Mouse (Mus musculus): ENCODE measurements around the gene Ajuba. TPM values are rescaled to one million over a fixed set of nuclear protein-coding genes. Genes with fewer than 3 reads are reported as not detected.

Gene Ajuba
- polyA plus RNA-seq, 1 experiment from 2014 or later, result 3.4 TPM

GRCm38 (mm10) chr14:54569451-54570392, 7.6 kb downstream of the Ajuba start:
- Histone ChIP-seq H3K4me1 (ENCODE audit: control insufficient read depth, insufficient read depth, low read length) (0 out of 2 replicates have a peak, but pooled peaks cover 10% of the 10 kb centered on the region), H3K9me3 (replicated peaks; ENCODE audit: control insufficient read depth, low read length) (no peaks in the 10 kb centered on the region), H3K4me3 (ENCODE audit: low read depth, low read length) (no peak overlapping the region), H3K9ac (ENCODE audit: low read length) (no peak overlapping the region; the same call in 1 of the 2 replicates), H3K4me2 (ENCODE audit: low read length) (no peak overlapping the region), H3K36me3 (ENCODE audit: control insufficient read depth, insufficient read depth, low read length) (peaks cover 36% of the 10 kb centered on the region), H3K27ac (ENCODE audit: low read depth, low read length) (no peak overlapping the region), H3K27me3 (replicated peaks; ENCODE audit: control insufficient read depth, insufficient read depth, low read length) (no peaks in the 10 kb centered on the region)
- 65% methylated on average over 17 of the region's 17 CpGs for WGBS
- no peak for ATAC-seq
- DNase-seq (ENCODE audit: low spot score), result no peak

GRCm38 (mm10) chr14:54568694-54569414, 8.5 kb downstream of the Ajuba start:
- peak; percentile 24; the same call in 1 of the 2 replicates for ATAC-seq

GRCm38 (mm10) chr14:54560527-54561242, 16.7 kb downstream of the Ajuba start:
- Histone ChIP-seq H3K36me3 (ENCODE audit: control insufficient read depth, insufficient read depth, low read length) (no peaks in the 10 kb centered on the region), H3K9me3 (replicated peaks; ENCODE audit: control insufficient read depth, low read length) (no peaks in the 10 kb centered on the region), H3K27me3 (replicated peaks; ENCODE audit: control insufficient read depth, insufficient read depth, low read length) (no peaks in the 10 kb centered on the region), H3K9ac (ENCODE audit: low read length) (no peak overlapping the region), H3K4me2 (ENCODE audit: low read length) (no peak overlapping the region), H3K4me1 (ENCODE audit: control insufficient read depth, insufficient read depth, low read length) (no peaks in the 10 kb centered on the region), H3K4me3 (ENCODE audit: low read depth, low read length) (no peak overlapping the region), H3K27ac (ENCODE audit: low read depth, low read length) (no peak overlapping the region)
- no peak for ATAC-seq
- DNase-seq (ENCODE audit: low spot score), result no peak
- WGBS, result 86% methylated on average over 14 of the region's 14 CpGs

More at GRCm38 (mm10) chr14:54568694-54569414, 8.5 kb downstream of the Ajuba start:
- H3K9me3 ChIP-seq (replicated peaks; ENCODE audit: control insufficient read depth, low read length), result no peaks in the 10 kb centered on the region
- no peak overlapping the region for H3K9ac ChIP-seq (ENCODE audit: low read length)
- H3K4me2 ChIP-seq (ENCODE audit: low read length), result no peak overlapping the region
- H3K27ac ChIP-seq (ENCODE audit: low read depth, low read length), result no peak overlapping the region
- H3K27me3 ChIP-seq (replicated peaks; ENCODE audit: control insufficient read depth, insufficient read depth, low read length), result no peaks in the 10 kb centered on the region
- peaks cover 36% of the 10 kb centered on the region for H3K36me3 ChIP-seq (ENCODE audit: control insufficient read depth, insufficient read depth, low read length)
- 0 out of 2 replicates have a peak, but pooled peaks cover 10% of the 10 kb centered on the region for H3K4me1 ChIP-seq (ENCODE audit: control insufficient read depth, insufficient read depth, low read length)
- WGBS, result 77% methylated on average over 15 of the region's 15 CpGs
- peak; percentile 86 for DNase-seq (ENCODE audit: low spot score)
- no peak overlapping the region for H3K4me3 ChIP-seq (ENCODE audit: low read depth, low read length)

DNA sequence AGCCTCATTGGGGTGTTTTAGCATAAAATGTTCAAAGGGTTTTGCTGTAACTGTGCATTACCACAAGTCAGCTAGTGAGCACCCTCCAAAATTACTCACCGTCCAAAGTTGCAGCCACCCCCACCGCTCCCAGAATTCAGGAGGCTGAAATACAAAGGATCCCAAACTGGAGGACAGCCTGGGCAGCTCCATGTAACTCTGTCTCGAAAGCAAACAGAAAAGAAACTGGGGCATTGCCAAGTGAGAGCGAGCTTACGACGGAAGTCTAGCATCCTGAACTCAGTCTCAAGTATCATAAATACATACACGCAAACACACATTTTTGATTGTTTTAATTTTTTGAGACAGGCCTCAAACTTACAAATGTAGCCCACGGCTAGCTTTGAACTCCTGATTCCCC, 20.0 kb downstream of the Ajuba start:
- DNase-seq (ENCODE audit: low spot score) (no peak), ATAC-seq (no peak)
- WGBS, result 73% methylated on average over 8 of the region's 8 CpGs
- Histone ChIP-seq H3K27me3 (replicated peaks; ENCODE audit: control insufficient read depth, insufficient read depth, low read length) (no peaks in the 10 kb centered on the region), H3K4me3 (ENCODE audit: low read depth, low read length) (no peak overlapping the region), H3K27ac (ENCODE audit: low read depth, low read length) (no peak overlapping the region), H3K9ac (ENCODE audit: low read length) (no peak overlapping the region), H3K9me3 (replicated peaks; ENCODE audit: control insufficient read depth, low read length) (no peaks in the 10 kb centered on the region), H3K36me3 (ENCODE audit: control insufficient read depth, insufficient read depth, low read length) (no peaks in the 10 kb centered on the region), H3K4me1 (ENCODE audit: control insufficient read depth, insufficient read depth, low read length) (0 out of 2 replicates have a peak, but pooled peaks cover 7% of the 10 kb centered on the region), H3K4me2 (ENCODE audit: low read length) (no peak overlapping the region)

DNA sequence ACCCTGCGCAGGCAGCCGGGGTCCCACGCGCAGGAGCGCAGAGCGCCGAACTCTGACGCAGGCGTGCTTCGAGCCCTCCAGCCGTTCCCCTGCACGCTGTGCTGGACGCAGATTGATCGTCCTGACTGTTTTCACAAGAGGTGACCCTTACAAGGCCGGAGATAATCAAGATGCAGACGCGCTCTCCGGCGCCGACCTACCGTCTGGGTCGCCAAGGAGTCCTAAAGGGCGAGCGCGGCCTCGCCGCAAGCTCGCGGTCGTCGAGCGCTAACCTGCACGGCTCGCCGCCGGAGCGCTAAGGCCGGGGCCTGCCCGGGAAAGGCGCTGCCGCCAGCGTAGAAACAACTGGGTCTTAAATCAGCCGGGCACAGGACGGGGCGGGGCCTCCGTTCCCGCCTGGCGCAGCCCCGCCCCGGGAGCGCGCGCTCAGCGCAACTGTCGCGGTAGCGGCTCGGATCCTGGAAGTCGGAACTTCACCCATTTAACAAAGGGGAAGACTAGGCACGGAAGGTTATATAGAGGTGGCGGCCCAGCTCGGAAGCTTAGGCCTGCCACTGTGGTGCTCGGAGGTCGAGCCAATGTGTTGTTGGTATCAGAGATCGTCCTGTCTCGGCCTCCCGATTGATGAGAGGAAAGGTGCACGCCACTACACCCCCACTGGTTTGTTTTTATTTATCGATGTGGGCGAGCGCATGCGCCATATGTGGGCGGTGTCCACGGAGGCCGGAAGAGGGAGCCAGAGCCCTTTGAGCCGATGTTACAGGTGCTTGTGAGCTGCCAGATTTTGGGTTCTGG, 23.2 kb downstream of the Ajuba start, which contains the start of gene Haus4:
Haus4 (minus strand) TSS at position 642 of the 795 bp plus-strand sequence.
- DNase-seq (ENCODE audit: low spot score) (peak; percentile 90), ATAC-seq (peak; percentile 95)
- under 1% methylated on average over 75 of the region's 76 CpGs for WGBS
- Histone ChIP-seq H3K4me3 (ENCODE audit: low read depth, low read length) (peak within 1 kb of the TSS; percentile 58), H3K9ac (ENCODE audit: low read length) (peak within 1 kb of the TSS; percentile 79), H3K9me3 (replicated peaks; ENCODE audit: control insufficient read depth, low read length) (no peaks in the 10 kb centered on the region), H3K4me1 (ENCODE audit: control insufficient read depth, insufficient read depth, low read length) (0 out of 2 replicates have a peak, but pooled peaks cover 7% of the 10 kb centered on the region), H3K27ac (ENCODE audit: low read depth, low read length) (peak within 1 kb of the TSS; percentile 70; the same call in 1 of the 2 replicates), H3K36me3 (ENCODE audit: control insufficient read depth, insufficient read depth, low read length) (peaks cover 7% of the 10 kb centered on the region; the same call in 1 of the 2 replicates), H3K4me2 (ENCODE audit: low read length) (peak within 1 kb of the TSS; percentile 96), H3K27me3 (replicated peaks; ENCODE audit: control insufficient read depth, insufficient read depth, low read length) (no peaks in the 10 kb centered on the region)

GRCm38 (mm10) chr14:54553454-54553974, 23.8 kb downstream of the Ajuba start:
- ATAC-seq, result peak; percentile 20; the same call in 1 of the 2 replicates
- Histone ChIP-seq H3K27ac (ENCODE audit: low read depth, low read length) (peak overlapping the region; percentile 70; the same call in 1 of the 2 replicates), H3K9ac (ENCODE audit: low read length) (peak overlapping the region; percentile 79), H3K4me2 (ENCODE audit: low read length) (peak overlapping the region; percentile 96), H3K4me1 (ENCODE audit: control insufficient read depth, insufficient read depth, low read length) (0 out of 2 replicates have a peak, but pooled peaks cover 7% of the 10 kb centered on the region), H3K9me3 (replicated peaks; ENCODE audit: control insufficient read depth, low read length) (no peaks in the 10 kb centered on the region), H3K36me3 (ENCODE audit: control insufficient read depth, insufficient read depth, low read length) (peaks cover 12% of the 10 kb centered on the region; the same call in 1 of the 2 replicates), H3K4me3 (ENCODE audit: low read depth, low read length) (peak overlapping the region; percentile 58), H3K27me3 (replicated peaks; ENCODE audit: control insufficient read depth, insufficient read depth, low read length) (no peaks in the 10 kb centered on the region)
- 2% methylated on average over 21 of the region's 21 CpGs for WGBS
- peak; percentile 66 for DNase-seq (ENCODE audit: low spot score)

GRCm38 (mm10) chr14:54544703-54545102, 32.7 kb downstream of the Ajuba start:
- Histone ChIP-seq H3K4me2 (ENCODE audit: low read length) (no peak overlapping the region), H3K9ac (ENCODE audit: low read length) (no peak overlapping the region), H3K4me1 (ENCODE audit: control insufficient read depth, insufficient read depth, low read length) (no peaks in the 10 kb centered on the region), H3K36me3 (ENCODE audit: control insufficient read depth, insufficient read depth, low read length) (peaks cover 48% of the 10 kb centered on the region), H3K9me3 (replicated peaks; ENCODE audit: control insufficient read depth, low read length) (no peaks in the 10 kb centered on the region), H3K4me3 (ENCODE audit: low read depth, low read length) (no peak overlapping the region), H3K27me3 (replicated peaks; ENCODE audit: control insufficient read depth, insufficient read depth, low read length) (no peaks in the 10 kb centered on the region), H3K27ac (ENCODE audit: low read depth, low read length) (no peak overlapping the region)
- ATAC-seq (no peak), DNase-seq (ENCODE audit: low spot score) (no peak)
- WGBS, result 87% methylated on average over 5 of the region's 5 CpGs
